Mouse (Mus musculus): Measurements from ENCODE around the gene Abcc1.

GRCm38 (mm10) chr16:14451374-14452046, 90.2 kb downstream of the Abcc1 start:
- no peak for TF ChIP-seq CTCF (IDR thresholded peaks at IDR 0.05; ENCODE audit: extremely low read depth, insufficient read length, insufficient replicate concordance, low read depth, low read length)
- TF ChIP-seq POLR2A (IDR thresholded peaks at IDR 0.05; ENCODE audit: low read depth, low read length), result no peak

Data from small intestine, adult 2 months (tissue).